8 mouse cellular contexts compared by ENCODE assay signal in genomic region chr2:153436641-153437305, GRCm38 (mm10). TPM values are rescaled to one million over a fixed set of nuclear protein-coding genes. Genes with fewer than 3 reads are reported as not detected.
A peak's percentile ranks its signal among the peaks of the same experiment; 100 is the strongest.
DNase-seq lines count a peak whose midpoint lies in the region; ATAC-seq lines count a peak whose summit lies in the region.

No protein-coding gene starts in this region.

- intact Hi-C loops in heart, postnatal 10 days (cut with DNase I): no loop called here

- DNase-seq in adrenal gland, adult (ENCODE audit: inconsistent age in 2 of 2, low spot score in 1 of 2): peak; percentile 70 to 88
- DNase-seq in adrenal gland, adult 8-10 months: no peak
- peak; percentile 67 to 84 for DNase-seq in adrenal gland, postnatal 36 days
- DNase-seq in heart, postnatal 10 days: peak; percentile 79 to 82
- DNase-seq in kidney, postnatal 36 days: peak; percentile 90 to 91
- DNase-seq in left cerebral cortex, adult 11 months (ENCODE audit: low spot score): no peak

- ATAC-seq in megakaryocyte progenitor cell, adult 5-6 weeks (replicated peaks; ENCODE audit: poor library complexity): peak; percentile 32; the same call in 1 of the 2 replicates
- no peak for ATAC-seq in activated CD4-positive, CD25-positive, alpha-beta regulatory T cell, adult 4 months

RNA-seq across cellular contexts. Expression of gene 4930404H24Rik, which starts 55.8 kb away (rescaled TPM):
- not detected for total RNA-seq in adrenal gland, adult 8-10 months (2022)
- not detected for total RNA-seq in adrenal gland, postnatal 36 days (2021)
- total RNA-seq in heart, postnatal 10 days (2021): not detected
- not detected in 2 replicates for total RNA-seq in megakaryocyte progenitor cell, adult 5-6 weeks (2015)
- total RNA-seq in megakaryocyte progenitor cell, adult 5-6 weeks (2017): not detected in 2 replicates
- polyA plus RNA-seq in activated CD4-positive, CD25-positive, alpha-beta regulatory T cell, adult 4 months (2017; shearing (Covaris generic)): not detected

Comparison
In these comparisons a context has a peak if more than half of its experiments do, and no peak if none do; other contexts are left out.
1. DNase-seq: peak in adrenal gland, adult (2 of 2), adrenal gland, postnatal 36 days (2 of 2), heart, postnatal 10 days (2 of 2) and kidney, postnatal 36 days (2 of 2); none in adrenal gland, adult 8-10 months (single experiment) and left cerebral cortex, adult 11 months (single experiment).